Mouse (Mus musculus) kidney, adult 2 months (tissue): ENCODE measurements around the gene Zfp689. TPM values are rescaled to one million over a fixed set of nuclear protein-coding genes. Genes with fewer than 3 reads are reported as not detected.
"Not testable (repeated sequence)": the region's sequence is repeated elsewhere in the genome, so short reads cannot be mapped to it uniquely, and the experiment has no call there.

ENCODE experiments used
- DNase-seq: peaks from one replicate; pipeline ENCODE4 v3.0.0; 2021
- H3K27ac ChIP-seq: fragments of 200-500 bp; 2 replicates; pipeline ENCODE4 v1.5.1; 2012; ENCODE audit warnings: low read depth, low read length, control low read depth, inconsistent platforms; ENCODE audit not compliant: insufficient read depth
- H3K27me3 ChIP-seq: fragments of 200-500 bp; replicated peaks from 2 replicates; pipeline ENCODE4 v1.6.1; 2012; ENCODE audit warnings: mild to moderate bottlenecking, moderate library complexity, low read length, inconsistent platforms; ENCODE audit not compliant: control insufficient read depth, insufficient read depth
- H3K36me3 ChIP-seq: fragments of 200-500 bp; 2 replicates; pipeline ENCODE4 v1.6.1; 2012; ENCODE audit warnings: mild to moderate bottlenecking, moderate library complexity, low read length, inconsistent platforms; ENCODE audit not compliant: control insufficient read depth, insufficient read depth
- H3K4me1 ChIP-seq: fragments of 200-500 bp; 2 replicates; pipeline ENCODE4 v1.6.1; 2011; ENCODE audit warnings: low read length; ENCODE audit not compliant: control insufficient read depth, insufficient read depth
- H3K4me3 ChIP-seq: fragments of 200-500 bp; 2 replicates; pipeline ENCODE4 v1.5.1; 2011; ENCODE audit warnings: mild to moderate bottlenecking, low read depth, low read length, control low read depth; ENCODE audit not compliant: insufficient read depth
- CTCF ChIP-seq: fragments of 200-500 bp; conservative IDR thresholded peaks from 2 replicates; pipeline ENCODE4 v1.5.1; 2011; ENCODE audit warnings: low read depth, mild to moderate bottlenecking, control low read depth, low read length, moderate library complexity, mixed read lengths; ENCODE audit not compliant: insufficient read depth, insufficient read length
- POLR2A ChIP-seq: fragments of 200-500 bp; IDR thresholded peaks from one replicate; pipeline ENCODE4 v1.6.1; 2011; ENCODE audit warnings: low read depth, low read length, control low read depth
- WGBS: fragments of 180-500 bp; shearing (Covaris S2); methylation state at CpG from one replicate; pipeline ENCODE4 v1.1.7; 2018; 5-methylcytosine and 5-hydroxymethylcytosine counted together
- polyA plus RNA-seq: library from polyadenylated mRNA; depleted of rRNA; stranded (reverse); fragments of >200 nt; gene quantifications from 2 replicates; pipeline ENCODE4 v1.2.3, GENCODE M21; 2012; rRNA removed

Zfp689 gene
- polyA plus RNA-seq = 3.0 and 3.4 TPM in 2 replicates

DNA sequence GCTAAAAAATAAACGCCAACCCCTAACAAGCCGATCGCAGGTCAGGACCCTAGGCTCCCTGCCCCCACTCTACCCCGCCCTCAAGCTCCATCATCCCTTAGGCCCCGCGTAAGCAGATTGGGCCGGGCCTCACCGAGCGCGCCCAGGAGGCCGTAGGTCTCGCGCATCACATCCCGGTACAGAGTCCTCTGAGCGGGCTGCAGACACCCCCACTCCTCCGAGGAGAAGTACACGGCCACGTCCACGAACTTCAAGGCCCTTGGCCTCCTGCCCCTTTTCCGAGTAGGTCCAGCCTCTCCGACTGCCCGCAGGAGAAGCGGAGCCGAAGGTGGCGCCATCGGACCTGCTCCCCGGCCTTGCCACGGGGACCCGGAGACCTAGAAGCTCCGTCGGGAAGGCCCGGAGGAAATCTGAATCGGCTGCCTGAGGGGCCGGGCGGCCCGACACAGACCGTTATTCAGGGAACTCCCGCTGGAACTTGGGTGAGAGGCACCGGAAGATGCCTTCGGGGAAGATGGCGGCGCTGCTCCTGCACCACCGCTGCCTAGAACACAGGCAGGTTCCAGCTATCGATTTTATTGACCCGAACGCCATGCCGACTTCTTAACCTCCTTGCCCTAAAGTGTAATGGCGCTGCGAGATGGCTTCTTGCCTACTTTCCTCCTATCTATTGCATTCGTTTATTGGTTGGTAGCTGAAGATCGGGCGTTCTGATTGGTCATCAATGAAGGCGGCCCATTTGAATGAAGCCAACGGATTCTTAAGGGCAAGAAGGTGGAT lies at the start of gene Zfp689:
Gene Zfp689, minus strand, starts transcription at position 638 of the 780 bp plus-strand sequence.
- H3K27ac ChIP-seq = peak within 1 kb of the TSS; percentile 84
- under 1% methylated on average over 54 of the region's 54 CpGs for WGBS
- no peaks in the 10 kb centered on the region for H3K27me3 ChIP-seq
- H3K4me3 ChIP-seq = peak within 1 kb of the TSS; percentile 89
- peak; percentile 99 for DNase-seq
- peaks cover 11% of the 10 kb centered on the region; the same call in 1 of the 2 replicates for H3K4me1 ChIP-seq
- TF ChIP-seq POLR2A (no peak), CTCF (no peak)
- no peaks in the 10 kb centered on the region for H3K36me3 ChIP-seq

DNA sequence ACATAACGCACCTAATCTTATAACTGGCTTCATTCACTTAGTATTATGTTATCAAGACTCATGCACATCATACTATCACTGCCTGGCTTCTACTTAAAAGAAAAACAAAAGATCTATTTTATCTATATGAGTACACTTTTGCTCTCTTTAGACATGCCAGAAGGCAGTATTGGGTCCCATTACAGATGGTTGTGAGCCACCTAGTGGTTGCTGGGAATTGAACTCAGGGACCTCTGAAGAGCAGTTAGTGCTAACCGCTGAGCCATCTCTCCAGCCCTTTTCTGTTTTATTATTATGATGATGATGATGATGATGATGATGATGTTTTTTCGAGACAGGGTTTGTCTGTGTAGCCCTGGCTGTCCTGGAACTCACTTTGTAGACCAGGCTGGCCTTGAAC lies 49.4 kb upstream of the Zfp689 start:
- H3K27ac ChIP-seq = no peak overlapping the region
- H3K4me3 ChIP-seq = no peak overlapping the region
- DNase-seq = peak; percentile 63
- no peaks in the 10 kb centered on the region for H3K4me1 ChIP-seq
- H3K27me3 ChIP-seq = no peaks in the 10 kb centered on the region
- no peaks in the 10 kb centered on the region for H3K36me3 ChIP-seq
- WGBS = 44% methylated on average over 3 of the region's 3 CpGs
- TF ChIP-seq POLR2A = no peak
- TF ChIP-seq CTCF = peak; percentile 53

DNA sequence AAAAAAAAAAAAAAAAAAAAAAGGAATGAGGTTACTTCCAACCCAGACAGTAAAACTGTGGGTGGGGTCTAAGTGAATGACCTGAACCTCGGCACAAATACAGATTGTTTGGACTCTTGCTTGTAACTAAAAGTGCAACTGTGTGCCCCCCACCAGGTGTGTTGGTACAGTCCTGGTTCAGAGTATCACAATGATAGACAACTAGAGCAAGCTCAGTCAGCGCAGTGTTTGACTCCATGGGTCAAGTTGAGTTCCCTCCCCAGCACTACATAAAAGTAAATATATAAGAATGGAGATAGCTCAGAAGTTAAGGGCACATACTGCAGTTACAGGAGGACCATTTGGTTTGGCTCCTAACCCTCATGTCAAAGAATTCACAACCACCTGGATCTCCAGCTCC lies 48.4 kb upstream of the Zfp689 start:
- Histone ChIP-seq H3K27ac (no peak overlapping the region), H3K4me1 (no peaks in the 10 kb centered on the region), H3K36me3 (no peaks in the 10 kb centered on the region), H3K4me3 (no peak overlapping the region), H3K27me3 (no peaks in the 10 kb centered on the region)
- no peak for DNase-seq
- no peak for TF ChIP-seq CTCF
- WGBS = 66% methylated on average over 2 of the region's 2 CpGs

DNA sequence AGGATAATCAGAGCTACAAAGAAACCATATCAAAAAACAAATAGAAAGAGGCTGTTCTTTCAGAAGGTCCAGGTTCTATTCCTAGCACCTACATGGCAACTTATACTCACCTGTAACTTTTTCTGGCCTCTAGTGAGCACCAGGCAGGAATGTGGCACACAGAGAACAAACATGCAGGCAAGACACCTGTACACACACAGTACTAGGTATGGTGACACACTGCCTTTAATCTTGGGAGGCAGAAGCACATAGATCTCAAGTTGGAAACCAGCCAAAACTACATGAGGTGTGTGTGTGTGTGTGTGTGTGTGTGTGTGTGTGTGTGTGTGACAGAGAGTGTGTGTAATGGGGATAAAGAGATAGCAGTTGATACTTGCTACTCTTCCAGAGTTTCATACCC lies 45.7 kb upstream of the Zfp689 start:
- DNase-seq = no peak
- Histone ChIP-seq H3K36me3 (peaks cover 3% of the 10 kb centered on the region), H3K27ac (no peak overlapping the region), H3K4me3 (no peak overlapping the region), H3K4me1 (no peaks in the 10 kb centered on the region), H3K27me3 (no peaks in the 10 kb centered on the region)
- TF ChIP-seq POLR2A = no peak
- TF ChIP-seq CTCF = no peak

DNA sequence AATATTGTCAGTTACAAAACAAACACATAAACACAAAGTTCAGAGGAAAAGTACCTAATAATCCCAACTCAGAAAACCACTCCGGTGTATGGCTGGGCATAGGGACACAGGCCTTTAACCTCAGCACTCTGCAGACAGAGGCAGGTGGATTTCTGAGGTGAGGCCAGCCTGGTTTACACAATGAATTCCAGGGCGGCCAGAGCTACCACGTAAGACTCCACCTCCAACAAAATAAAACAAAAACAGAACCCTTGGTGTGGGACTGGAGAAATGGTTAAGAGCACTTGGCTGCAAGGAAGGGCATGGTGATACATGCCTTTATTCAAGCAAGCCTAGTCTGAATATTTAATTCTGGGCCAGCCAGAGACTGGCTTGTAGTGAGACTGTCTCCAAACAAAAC lies 42.9 kb upstream of the Zfp689 start:
- Histone ChIP-seq H3K4me1 (no peaks in the 10 kb centered on the region), H3K36me3 (peaks cover 3% of the 10 kb centered on the region), H3K4me3 (no peak overlapping the region), H3K27me3 (no peaks in the 10 kb centered on the region), H3K27ac (no peak overlapping the region)
- no peak for DNase-seq
- TF ChIP-seq CTCF (no peak), POLR2A (no peak)
- 74% methylated on average over 3 of the region's 3 CpGs for WGBS

DNA sequence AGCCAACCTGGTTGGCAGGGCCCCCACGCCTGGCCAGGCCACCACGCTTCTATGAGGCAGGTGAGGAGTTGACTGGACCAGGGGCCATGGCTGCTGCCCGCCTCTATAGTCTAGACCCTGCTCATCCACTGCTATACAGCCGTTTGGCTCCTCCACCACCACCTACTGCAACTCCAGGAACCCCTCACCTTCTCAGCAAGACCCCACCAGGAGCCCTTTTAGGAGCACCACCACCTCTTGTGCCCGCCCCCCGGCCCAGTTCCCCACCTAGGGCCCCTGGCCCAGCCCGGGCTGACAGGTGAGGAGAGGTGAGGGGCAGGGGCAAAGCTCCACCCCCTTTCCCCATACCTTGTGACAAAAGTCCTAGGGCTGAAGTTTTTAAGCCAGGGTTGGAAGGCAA lies 41.0 kb upstream of the Zfp689 start:
- Histone ChIP-seq H3K27me3 (no peaks in the 10 kb centered on the region), H3K27ac (no peak overlapping the region), H3K36me3 (peaks cover 7% of the 10 kb centered on the region), H3K4me3 (no peak overlapping the region), H3K4me1 (no peaks in the 10 kb centered on the region)
- WGBS = 94% methylated on average over 7 of the region's 7 CpGs
- DNase-seq = no peak
- no peak for TF ChIP-seq CTCF
- TF ChIP-seq POLR2A = no peak

DNA sequence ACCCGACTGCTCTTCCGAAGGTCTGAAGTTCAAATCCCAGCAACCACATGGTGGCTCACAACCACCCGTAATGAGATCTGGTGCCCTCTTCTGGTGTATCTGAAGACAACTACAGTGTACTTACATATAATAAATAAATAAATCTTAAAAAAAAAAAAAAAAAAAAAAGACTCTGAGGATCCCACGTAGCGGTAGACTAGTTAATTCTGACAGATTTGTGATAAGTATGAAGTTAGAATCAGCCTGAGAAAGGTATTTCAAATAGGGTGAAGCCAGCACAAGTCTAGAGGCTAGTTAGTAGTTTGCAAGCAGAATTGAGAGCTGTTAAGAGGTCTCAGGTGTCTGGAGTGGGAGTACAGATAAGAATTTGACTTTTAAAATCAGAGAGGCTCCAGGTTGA lies 39.4 kb upstream of the Zfp689 start:
- 53% methylated on average over 5 of the region's 5 CpGs for WGBS
- not testable (repeated sequence) for H3K4me3 ChIP-seq, H3K36me3 ChIP-seq, H3K4me1 ChIP-seq, H3K27ac ChIP-seq, DNase-seq, H3K27me3 ChIP-seq
